Mouse (Mus musculus) embryonic facial prominence, embryonic 10.5 days (tissue): ENCODE measurements around the gene Ccr7. TPM values are rescaled to one million over a fixed set of nuclear protein-coding genes. Genes with fewer than 3 reads are reported as not detected.

Experiments
- DNase-seq: peaks from one replicate; pipeline ENCODE4 v3.0.0-alpha.2; 2017; ENCODE audit warnings: low spot score
- H3K27ac ChIP-seq: fragments of 300-500 bp; sonication (generic); replicated peaks from 2 replicates; pipeline ENCODE4 v1.5.1; 2016; ENCODE audit warnings: mild to moderate bottlenecking
- H3K27me3 ChIP-seq: fragments of 300-500 bp; sonication (generic); replicated peaks from 2 replicates; pipeline ENCODE4 v1.6.1; 2016; ENCODE audit warnings: low read depth, mild to moderate bottlenecking; ENCODE audit not compliant: poor library complexity, severe bottlenecking
- H3K36me3 ChIP-seq: fragments of 300-500 bp; sonication (generic); replicated peaks from 2 replicates; pipeline ENCODE4 v1.6.1; 2016; ENCODE audit warnings: mild to moderate bottlenecking, moderate library complexity
- H3K4me1 ChIP-seq: fragments of 300-500 bp; sonication (generic); 2 replicates; pipeline ENCODE4 v1.6.1; 2016
- H3K4me3 ChIP-seq: fragments of 300-500 bp; sonication (generic); 2 replicates; pipeline ENCODE4 v1.5.1; 2016; ENCODE audit warnings: mild to moderate bottlenecking, moderate library complexity
- H3K9me3 ChIP-seq: fragments of 300-500 bp; sonication (generic); 2 replicates; pipeline ENCODE4 v1.6.1; 2016; ENCODE audit warnings: mild to moderate bottlenecking
- whole genome bisulfite sequencing: fragments of 180-500 bp; shearing (Covaris S2); methylation state at CpG from one replicate; pipeline ENCODE4 v1.1.7; 2016; 5-methylcytosine and 5-hydroxymethylcytosine counted together
- polyA plus RNA-seq: library from polyadenylated mRNA; unstranded; fragments of >200 nt; fragmentation: Nextera tagmentation; extraction: Ambion mirVana; gene quantifications from 2 replicates; pipeline ENCODE4 v1.2.1, GENCODE M21; 2016

Gene Ccr7
- polyA plus RNA-seq, 1 experiment from 2014 or later = 0.50 TPM

GRCm38 (mm10) chr11:99102575-99103270, 52.2 kb downstream of the Ccr7 start:
- 81% methylated on average over 9 of the region's 9 CpGs for WGBS
- H3K4me3 ChIP-seq = no peak overlapping the region
- DNase-seq = no peak
- H3K27me3 ChIP-seq = no peaks in the 10 kb centered on the region
- peaks cover 48% of the 10 kb centered on the region for H3K4me1 ChIP-seq
- no peaks in the 10 kb centered on the region for H3K9me3 ChIP-seq
- H3K36me3 ChIP-seq = no peaks in the 10 kb centered on the region
- H3K27ac ChIP-seq = peak overlapping the region; percentile 40

GRCm38 (mm10) chr11:99101693-99102092, 53.2 kb downstream of the Ccr7 start:
- Histone ChIP-seq H3K4me1 (peaks cover 43% of the 10 kb centered on the region), H3K9me3 (no peaks in the 10 kb centered on the region), H3K27ac (peak overlapping the region; percentile 14; the same call in 1 of the 2 replicates), H3K27me3 (no peaks in the 10 kb centered on the region), H3K36me3 (no peaks in the 10 kb centered on the region), H3K4me3 (no peak overlapping the region)
- no peak for DNase-seq
- WGBS = 86% methylated on average over 8 of the region's 8 CpGs

GRCm38 (mm10) chr11:99100215-99100614, 54.7 kb downstream of the Ccr7 start:
- Histone ChIP-seq H3K27ac (peak overlapping the region; percentile 44; the same call in 1 of the 2 replicates), H3K4me1 (peaks cover 40% of the 10 kb centered on the region)

GRCm38 (mm10) chr11:99099516-99099915, 55.4 kb downstream of the Ccr7 start:
- H3K4me3 ChIP-seq = no peak overlapping the region
- H3K36me3 ChIP-seq = no peaks in the 10 kb centered on the region
- H3K4me1 ChIP-seq = peaks cover 35% of the 10 kb centered on the region
- no peak overlapping the region for H3K27ac ChIP-seq
- H3K9me3 ChIP-seq = peaks cover 6% of the 10 kb centered on the region; the same call in 1 of the 2 replicates
- 87% methylated on average over 7 of the region's 7 CpGs for WGBS
- no peaks in the 10 kb centered on the region for H3K27me3 ChIP-seq
- no peak for DNase-seq

More at GRCm38 (mm10) chr11:99100215-99100614, 54.7 kb downstream of the Ccr7 start:
- Histone ChIP-seq H3K4me3 (no peak overlapping the region), H3K9me3 (no peaks in the 10 kb centered on the region), H3K36me3 (no peaks in the 10 kb centered on the region), H3K27me3 (no peaks in the 10 kb centered on the region)
- DNase-seq = no peak
- WGBS = 89% methylated on average over 5 of the region's 5 CpGs

- Histone ChIP-seq H3K4me1 (peaks cover 35% of the 10 kb centered on the region), H3K4me3 (no peak overlapping the region), H3K27ac (peak overlapping the region; percentile 63; the same call in 1 of the 2 replicates), H3K9me3 (peaks cover 6% of the 10 kb centered on the region; the same call in 1 of the 2 replicates), H3K36me3 (no peaks in the 10 kb centered on the region), H3K27me3 (no peaks in the 10 kb centered on the region)
- 88% methylated on average over 9 of the region's 9 CpGs for WGBS
- no peak for DNase-seq
These were observed 56.0 kb downstream of the Ccr7 start for GRCm38 (mm10) chr11:99098924-99099323.

- H3K36me3 ChIP-seq = no peaks in the 10 kb centered on the region
- WGBS = 71% methylated on average over 8 of the region's 8 CpGs
- H3K4me1 ChIP-seq = peaks cover 30% of the 10 kb centered on the region
- no peaks in the 10 kb centered on the region for H3K27me3 ChIP-seq
- DNase-seq = no peak
- peak overlapping the region; percentile 8; the same call in 1 of the 2 replicates for H3K27ac ChIP-seq
- peaks cover 6% of the 10 kb centered on the region; the same call in 1 of the 2 replicates for H3K9me3 ChIP-seq
- H3K4me3 ChIP-seq = no peak overlapping the region
These were observed 57.7 kb downstream of the Ccr7 start for GRCm38 (mm10) chr11:99096996-99097774.

GRCm38 (mm10) chr11:99096417-99096816, 58.5 kb downstream of the Ccr7 start:
- peak overlapping the region; percentile 72 for H3K27ac ChIP-seq
- no peak for DNase-seq

GRCm38 (mm10) chr11:99095759-99096158, 59.1 kb downstream of the Ccr7 start:
- H3K27me3 ChIP-seq = no peaks in the 10 kb centered on the region
- 54% methylated on average over 4 of the region's 4 CpGs for WGBS
- DNase-seq = no peak
- H3K9me3 ChIP-seq = peaks cover 6% of the 10 kb centered on the region; the same call in 1 of the 2 replicates
- H3K4me3 ChIP-seq = no peak overlapping the region
- H3K27ac ChIP-seq = peak overlapping the region; percentile 72
- peaks cover 36% of the 10 kb centered on the region for H3K4me1 ChIP-seq
- no peaks in the 10 kb centered on the region for H3K36me3 ChIP-seq

More at GRCm38 (mm10) chr11:99096417-99096816, 58.5 kb downstream of the Ccr7 start:
- Histone ChIP-seq H3K9me3 (peaks cover 6% of the 10 kb centered on the region; the same call in 1 of the 2 replicates), H3K27me3 (no peaks in the 10 kb centered on the region), H3K36me3 (no peaks in the 10 kb centered on the region), H3K4me1 (peaks cover 36% of the 10 kb centered on the region), H3K4me3 (no peak overlapping the region)
- WGBS = 73% methylated on average over 4 of the region's 4 CpGs

- peak; percentile 43 for DNase-seq
- no peaks in the 10 kb centered on the region for H3K27me3 ChIP-seq
- peaks cover 33% of the 10 kb centered on the region for H3K4me1 ChIP-seq
- H3K27ac ChIP-seq = peak overlapping the region; percentile 72
- H3K36me3 ChIP-seq = no peaks in the 10 kb centered on the region
- WGBS = 46% methylated on average over 2 of the region's 2 CpGs
- H3K9me3 ChIP-seq = peaks cover 6% of the 10 kb centered on the region; the same call in 1 of the 2 replicates
- H3K4me3 ChIP-seq = no peak overlapping the region
These were observed 59.8 kb downstream of the Ccr7 start for GRCm38 (mm10) chr11:99094911-99095676.

Other genes starting within 250 kb of the Ccr7 start
- gene Cdc6, start 247.3 kb downstream of the Ccr7 start, polyA plus RNA-seq = 65.1 and 69.1 TPM in 2 replicates
- gene Rara, start 227.3 kb downstream of the Ccr7 start, polyA plus RNA-seq = 34.0 and 35.6 TPM in 2 replicates
- 0.25 TPM in 1 of 2 replicates, not detected in the other for gene Gjd3, start 172.1 kb downstream of the Ccr7 start, polyA plus RNA-seq
- gene Top2a, start 130.9 kb downstream of the Ccr7 start, polyA plus RNA-seq = 332 and 336 TPM in 2 replicates
- 658 and 684 TPM in 2 replicates for gene Igfbp4, start 113.8 kb downstream of the Ccr7 start, polyA plus RNA-seq
- gene Tns4, start 65.8 kb downstream of the Ccr7 start, polyA plus RNA-seq = 0.96 and 1.0 TPM in 2 replicates
- gene Smarce1, start 75.9 kb upstream of the Ccr7 start, polyA plus RNA-seq = 369 and 387 TPM in 2 replicates
- 0.10 and 0.12 TPM in 2 replicates for gene Krt222, start 89.0 kb upstream of the Ccr7 start, polyA plus RNA-seq
- not detected in 2 replicates for gene Krt24, start 130.2 kb upstream of the Ccr7 start, polyA plus RNA-seq
- gene Krt25, start 167.9 kb upstream of the Ccr7 start, polyA plus RNA-seq = not detected in 2 replicates
- 0.06 TPM in 1 of 2 replicates, not detected in the other for gene Krt26, start 182.9 kb upstream of the Ccr7 start, polyA plus RNA-seq
- 0.15 TPM in 1 of 2 replicates, not detected in the other for gene Krt27, start 196.0 kb upstream of the Ccr7 start, polyA plus RNA-seq
- 0.26 and 0.39 TPM in 2 replicates for gene Krt28, start 219.8 kb upstream of the Ccr7 start, polyA plus RNA-seq
- 18.6 and 25.3 TPM in 2 replicates for gene Krt10, start 234.3 kb upstream of the Ccr7 start, polyA plus RNA-seq